Mouse (Mus musculus) neural tube, embryonic 11.5 days (tissue): ENCODE results near the gene Alad. TPM values are rescaled to one million over a fixed set of nuclear protein-coding genes. Genes with fewer than 3 reads are reported as not detected.

Experiments used
- ATAC-seq: fragments of 200-750 bp; cut with Nextera tagmentation; 2 replicates; pipeline ENCODE4 v1.8.0; 2017; ENCODE audit warnings: moderate number of reproducible peaks, mild to moderate bottlenecking, moderate TSS enrichment, moderate library complexity; ENCODE audit not compliant: insufficient read depth, low FRiP score, low TSS enrichment
- DNase-seq: peaks from one replicate; pipeline ENCODE4 v3.0.0-alpha.2; 2015; ENCODE audit warnings: low spot score
- H3K27ac ChIP-seq: fragments of 300-500 bp; sonication (generic); 2 replicates; pipeline ENCODE4 v1.5.1; 2014; ENCODE audit warnings: low read depth, mild to moderate bottlenecking, low read length
- H3K27me3 ChIP-seq: fragments of 300-500 bp; sonication (generic); 2 replicates; pipeline ENCODE4 v1.6.1; 2014; ENCODE audit warnings: mild to moderate bottlenecking, low read length, mixed read lengths; ENCODE audit not compliant: control insufficient read depth, insufficient read depth
- H3K36me3 ChIP-seq: fragments of 300-500 bp; sonication (generic); 2 replicates; pipeline ENCODE4 v1.6.1; 2014; ENCODE audit warnings: mild to moderate bottlenecking, low read length, moderate library complexity, mixed read lengths; ENCODE audit not compliant: control insufficient read depth, insufficient read depth
- H3K4me1 ChIP-seq: fragments of 300-500 bp; sonication (generic); 2 replicates; pipeline ENCODE4 v1.6.1; 2014; ENCODE audit warnings: low read length, mixed read lengths; ENCODE audit not compliant: control insufficient read depth, insufficient read depth
- H3K4me2 ChIP-seq: fragments of 300-500 bp; sonication (generic); 2 replicates; pipeline ENCODE4 v1.6.1; 2014; ENCODE audit warnings: low read depth, mild to moderate bottlenecking, moderate library complexity
- H3K4me3 ChIP-seq: fragments of 300-500 bp; sonication (generic); 2 replicates; pipeline ENCODE4 v1.5.1; 2014; ENCODE audit warnings: low read depth, low read length
- H3K9ac ChIP-seq: fragments of 300-500 bp; sonication (generic); 2 replicates; pipeline ENCODE4 v1.6.1; 2014; ENCODE audit warnings: mild to moderate bottlenecking, low read length
- H3K9me3 ChIP-seq: fragments of 300-500 bp; sonication (generic); 2 replicates; pipeline ENCODE4 v1.6.1; 2016; ENCODE audit warnings: low read length; ENCODE audit not compliant: control insufficient read depth
- WGBS: fragments of 180-500 bp; shearing (Covaris S2); extraction: QIAGEN DNeasy Blood & Tissue Kit; methylation state at CpG from one replicate; pipeline ENCODE4 v1.1.7; 2014; 5-methylcytosine and 5-hydroxymethylcytosine counted together
- polyA plus RNA-seq: library from polyadenylated mRNA; unstranded; fragments of >200 nt; fragmentation: Nextera tagmentation; extraction: Ambion mirVana; gene quantifications from 2 replicates; pipeline ENCODE4 v1.2.1, GENCODE M21; 2014

Alad gene
- polyA plus RNA-seq, 1 experiment from 2014 or later, result 89.7 TPM

- H3K9ac ChIP-seq, result no peak overlapping the region
- H3K36me3 ChIP-seq, result no peaks in the 10 kb centered on the region
- no peak overlapping the region for H3K4me2 ChIP-seq
- H3K4me3 ChIP-seq, result no peak overlapping the region
- H3K4me1 ChIP-seq, result peaks cover 4% of the 10 kb centered on the region; the same call in 1 of the 2 replicates
- WGBS, result 93% methylated on average over 2 of the region's 2 CpGs
- ATAC-seq (no peak), DNase-seq (no peak)
- no peak overlapping the region for H3K27ac ChIP-seq
- peaks cover 8% of the 10 kb centered on the region for H3K27me3 ChIP-seq
- no peaks in the 10 kb centered on the region for H3K9me3 ChIP-seq
Observed at GRCm38 (mm10) chr4:62475131-62475530, 44.6 kb downstream of the Alad start.

- no peak overlapping the region for H3K4me3 ChIP-seq
- no peaks in the 10 kb centered on the region for H3K9me3 ChIP-seq
- H3K4me1 ChIP-seq, result no peaks in the 10 kb centered on the region
- ATAC-seq, result no peak
- 95% methylated on average over 2 of the region's 2 CpGs for whole genome bisulfite sequencing
- H3K27me3 ChIP-seq, result no peaks in the 10 kb centered on the region
- no peak for DNase-seq
- no peak overlapping the region for H3K27ac ChIP-seq
- no peak overlapping the region for H3K4me2 ChIP-seq
- H3K9ac ChIP-seq, result no peak overlapping the region
- no peaks in the 10 kb centered on the region for H3K36me3 ChIP-seq
Observed at GRCm38 (mm10) chr4:62472071-62472470, 47.6 kb downstream of the Alad start.

DNA sequence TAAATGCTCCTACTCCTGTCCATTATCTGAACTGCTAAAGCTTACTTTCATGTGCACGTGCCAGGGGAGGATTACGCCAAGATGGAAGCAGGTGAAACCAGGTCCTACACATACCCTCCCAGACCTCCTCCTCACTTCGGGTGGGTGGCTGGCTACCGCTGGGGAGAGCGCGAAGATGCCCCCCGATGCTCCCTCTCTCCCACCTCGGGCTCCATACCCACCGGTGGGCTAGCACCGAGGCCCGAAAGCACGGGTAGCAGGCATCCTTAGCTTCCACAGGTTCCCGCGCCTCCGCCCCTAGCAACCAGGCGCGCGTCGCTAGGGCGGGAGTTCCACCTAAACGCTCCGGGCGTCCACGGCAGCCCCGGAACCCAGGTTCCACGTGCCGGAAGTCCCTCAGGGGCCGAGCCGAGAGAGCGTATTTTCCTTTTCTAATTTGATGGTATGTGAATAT is 49.1 kb downstream of the Alad start, which contains the start of gene Wdr31:
Gene Wdr31, minus strand, starts transcription at position 299 of the 454 bp plus-strand sequence.
- Histone ChIP-seq H3K27me3 (no peaks in the 10 kb centered on the region), H3K4me2 (peak within 1 kb of the TSS; percentile 61), H3K9me3 (no peaks in the 10 kb centered on the region), H3K27ac (no peak within 1 kb of the TSS), H3K36me3 (no peaks in the 10 kb centered on the region), H3K4me3 (peak within 1 kb of the TSS; percentile 44), H3K4me1 (no peaks in the 10 kb centered on the region), H3K9ac (peak within 1 kb of the TSS; percentile 70)
- WGBS, result under 1% methylated on average over 30 of the region's 30 CpGs
- peak; percentile 88 for ATAC-seq
- peak; percentile 86 for DNase-seq

DNA sequence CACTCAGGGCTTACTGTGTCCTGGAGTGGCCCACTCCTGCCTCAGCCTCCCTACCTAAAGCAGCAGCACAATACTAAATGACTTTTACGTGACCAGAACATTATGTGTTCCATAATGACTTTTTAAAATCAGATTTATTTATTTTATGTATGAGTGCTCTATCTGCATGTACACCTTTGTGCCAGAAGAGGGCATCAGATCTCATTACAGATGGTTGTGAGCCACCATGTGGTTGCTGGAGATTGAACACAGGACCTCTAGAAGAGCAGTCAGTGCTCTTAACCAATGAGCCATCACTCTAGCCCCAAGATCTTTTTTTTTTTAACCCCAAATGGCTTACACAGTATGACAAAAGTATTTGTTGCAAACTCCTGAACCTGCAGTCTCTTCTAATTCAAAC is 51.6 kb downstream of the Alad start:
- Histone ChIP-seq H3K4me2 (no peak overlapping the region), H3K4me3 (no peak overlapping the region), H3K27ac (no peak overlapping the region), H3K9me3 (no peaks in the 10 kb centered on the region), H3K27me3 (no peaks in the 10 kb centered on the region), H3K4me1 (no peaks in the 10 kb centered on the region), H3K9ac (no peak overlapping the region), H3K36me3 (no peaks in the 10 kb centered on the region)
- DNase-seq (no peak), ATAC-seq (no peak)
- 95% methylated on average over 1 of the region's 1 CpGs for WGBS

GRCm38 (mm10) chr4:62463124-62463523 is 56.6 kb downstream of the Alad start:
- ATAC-seq, result no peak
- Histone ChIP-seq H3K4me2 (no peak overlapping the region), H3K27ac (no peak overlapping the region), H3K4me1 (no peaks in the 10 kb centered on the region), H3K36me3 (no peaks in the 10 kb centered on the region), H3K9ac (no peak overlapping the region), H3K4me3 (no peak overlapping the region), H3K27me3 (no peaks in the 10 kb centered on the region), H3K9me3 (no peaks in the 10 kb centered on the region)
- DNase-seq, result no peak
- WGBS, result 87% methylated on average over 2 of the region's 2 CpGs

DNA sequence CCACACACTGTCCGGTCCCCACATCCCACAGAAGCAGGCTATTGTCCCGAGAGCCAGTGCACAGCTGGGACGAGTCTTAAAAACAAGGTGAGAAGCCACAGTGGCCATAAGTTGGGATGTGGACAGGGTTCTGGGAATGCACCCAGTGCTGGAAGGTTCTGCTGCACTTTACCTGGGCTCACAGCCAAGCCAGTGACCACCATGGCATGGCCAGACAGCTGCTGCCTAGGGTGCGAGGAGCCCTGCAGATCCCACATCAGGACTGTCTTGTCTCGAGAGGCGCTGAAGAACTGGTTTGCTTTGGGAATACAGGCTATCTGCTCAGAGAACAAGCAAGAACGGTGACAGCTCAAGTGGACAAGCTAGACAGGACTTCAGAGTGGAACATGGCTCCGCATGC is 59.4 kb downstream of the Alad start:
- WGBS, result 92% methylated on average over 8 of the region's 8 CpGs
- no peak overlapping the region for H3K4me2 ChIP-seq
- no peak overlapping the region for H3K4me3 ChIP-seq
- no peak for ATAC-seq
- H3K36me3 ChIP-seq, result no peaks in the 10 kb centered on the region
- no peaks in the 10 kb centered on the region for H3K27me3 ChIP-seq
- H3K9me3 ChIP-seq, result no peaks in the 10 kb centered on the region
- no peak overlapping the region for H3K9ac ChIP-seq
- no peaks in the 10 kb centered on the region for H3K4me1 ChIP-seq
- no peak for DNase-seq
- no peak overlapping the region for H3K27ac ChIP-seq

Other genes with a start within 250 kb of the Alad start
- 21.0 and 22.1 TPM in 2 replicates for gene Fkbp15, start 159.4 kb downstream of the Alad start, polyA plus RNA-seq
- 46.0 and 48.5 TPM in 2 replicates for gene Slc31a1, start 159.2 kb downstream of the Alad start, polyA plus RNA-seq
- 161 and 170 TPM in 2 replicates for gene Cdc26, start 111.3 kb downstream of the Alad start, polyA plus RNA-seq
- gene Prpf4, start 111.1 kb downstream of the Alad start, polyA plus RNA-seq, result 28.2 and 30.0 TPM in 2 replicates
- gene Rnf183, start 84.7 kb downstream of the Alad start, polyA plus RNA-seq, result not detected in 2 replicates
- 5.1 and 5.8 TPM in 2 replicates for gene Wdr31, start 49.0 kb downstream of the Alad start, polyA plus RNA-seq
- 0.82 and 1.2 TPM in 2 replicates for gene Bspry, start 39.9 kb downstream of the Alad start, polyA plus RNA-seq
- gene Hdhd3, start 16.5 kb downstream of the Alad start, polyA plus RNA-seq, result 11.2 and 14.8 TPM in 2 replicates
- 108 and 109 TPM in 2 replicates for gene Pole3, start 5.2 kb upstream of the Alad start, polyA plus RNA-seq
- 0.92 and 1.0 TPM in 2 replicates for gene 4933430I17Rik, start 5.5 kb upstream of the Alad start, polyA plus RNA-seq
- gene Rgs3, start 39.9 kb upstream of the Alad start, polyA plus RNA-seq, result 29.4 and 31.6 TPM in 2 replicates